Mouse (Mus musculus) C2C12 (cell line): Measurements from ENCODE around the gene Zfyve28.

ENCODE experiments used
- CTCF ChIP-seq: IDR thresholded peaks from one replicate; pipeline ENCODE4 v1.5.1; 2011; ENCODE audit not compliant: control insufficient read depth, insufficient read depth, insufficient read length
- FOSL1 ChIP-seq: IDR thresholded peaks from one replicate; pipeline ENCODE4 v1.8.0; 2011; ENCODE audit warnings: mild to moderate bottlenecking, low read length; ENCODE audit not compliant: poor library complexity, insufficient read depth, severe bottlenecking

- no peak for TF ChIP-seq CTCF
- TF ChIP-seq FOSL1 = no peak
These were observed 1.0 kb upstream of the Zfyve28 start for GRCm38 (mm10) chr5:34289286-34289685.
